ENCODE assay signal across 19 mouse cellular contexts in the genomic region with DNA sequence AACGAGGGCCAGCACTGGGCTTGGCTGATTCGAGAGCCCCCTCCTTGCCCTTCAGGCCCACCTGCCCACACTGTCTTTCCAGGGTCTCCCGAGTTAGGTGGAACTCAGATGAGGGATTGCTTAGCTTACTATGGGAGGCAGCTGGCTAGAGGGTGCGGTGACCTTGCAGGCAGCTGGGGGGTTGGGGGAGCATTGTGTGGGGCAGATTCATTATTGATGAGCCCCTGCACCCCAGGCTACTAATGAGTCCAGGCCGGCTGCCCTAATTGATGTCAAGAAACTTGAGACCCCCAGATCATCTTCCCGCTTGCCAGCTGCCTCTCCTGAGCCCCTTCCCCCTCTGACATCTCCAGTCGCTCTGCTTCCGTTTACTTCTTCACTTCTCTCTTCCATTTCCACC. TPM values are rescaled to one million over a fixed set of nuclear protein-coding genes. Genes with fewer than 3 reads are reported as not detected.
DNase-seq lines count a peak whose midpoint lies in the region; ATAC-seq and TF ChIP-seq lines count a peak whose summit lies in the region.
"Had no signal": no experiment of that assay in that cellular context is flagged by ENCODE, and none has a peak within 500 bp of the region (broad histone marks: within the 10 kb centered on the region; RNA-seq: fewer than 3 reads in every experiment).

No protein-coding gene starts in this region.

- peaks cover 57% of the 10 kb centered on the region for H3K27me3 ChIP-seq in heart, embryonic 13.5 days (replicated peaks)
- H3K27me3 ChIP-seq in heart, embryonic 10.5 days (ENCODE audit: insufficient read depth, poor library complexity, severe bottlenecking), result peaks cover 54% of the 10 kb centered on the region
- H3K27me3 ChIP-seq in midbrain, embryonic 11.5 days (ENCODE audit: control insufficient read depth, insufficient read depth, low read length), result peaks cover 17% of the 10 kb centered on the region; the same call in 1 of the 2 replicates
- peaks cover 7% of the 10 kb centered on the region; the same call in 1 of the 2 replicates for H3K27me3 ChIP-seq in midbrain, embryonic 14.5 days (ENCODE audit: control insufficient read depth, insufficient read depth, low read length)
- no peaks in the 10 kb centered on the region for H3K27me3 ChIP-seq in ES-Bruce4 (ENCODE audit: control insufficient read depth, insufficient read depth, low read length, poor library complexity, severe bottlenecking)
- peaks cover 38% of the 10 kb centered on the region for H3K27me3 ChIP-seq in hindbrain, embryonic 12.5 days

- no peaks in the 10 kb centered on the region for H3K9me3 ChIP-seq in heart, embryonic 13.5 days
- no peaks in the 10 kb centered on the region for H3K9me3 ChIP-seq in heart, embryonic 10.5 days
- H3K9me3 ChIP-seq in midbrain, embryonic 11.5 days (ENCODE audit: control insufficient read depth, low read length), result no peaks in the 10 kb centered on the region
- H3K9me3 ChIP-seq in midbrain, embryonic 14.5 days (ENCODE audit: control insufficient read depth, low read length), result no peaks in the 10 kb centered on the region
- no peaks in the 10 kb centered on the region for H3K9me3 ChIP-seq in ES-Bruce4 (replicated peaks; ENCODE audit: control insufficient read depth, insufficient read depth, low read length, poor library complexity, severe bottlenecking)
- no peaks in the 10 kb centered on the region for H3K9me3 ChIP-seq in hindbrain, embryonic 12.5 days (replicated peaks)
- H3K9me3 ChIP-seq: intestine, embryonic 15.5 days; liver, embryonic 15.5 days had no signal

- ATAC-seq in heart, embryonic 13.5 days (ENCODE audit: extremely low read depth, insufficient number of reproducible peaks, low FRiP score, low TSS enrichment), result no peak
- no peak for ATAC-seq in midbrain, embryonic 11.5 days (ENCODE audit: low FRiP score)
- ATAC-seq in midbrain, embryonic 14.5 days (ENCODE audit: low FRiP score, low TSS enrichment), result no peak
- ATAC-seq in hindbrain, embryonic 12.5 days (ENCODE audit: low FRiP score), result no peak
- ATAC-seq: intestine, embryonic 15.5 days; lung, postnatal 0 days had no signal

- no peak for TF ChIP-seq POLR2A in ES-Bruce4 (IDR thresholded peaks at IDR 0.05; ENCODE audit: insufficient read depth, low read length)

- peaks cover 38% of the 10 kb centered on the region for H3K4me1 ChIP-seq in heart, embryonic 13.5 days
- peaks cover 30% of the 10 kb centered on the region for H3K4me1 ChIP-seq in heart, embryonic 10.5 days
- peaks cover 9% of the 10 kb centered on the region for H3K4me1 ChIP-seq in midbrain, embryonic 11.5 days (ENCODE audit: control insufficient read depth, insufficient read depth, low read length)
- H3K4me1 ChIP-seq in midbrain, embryonic 14.5 days (ENCODE audit: control insufficient read depth, insufficient read depth, low read length), result peaks cover 5% of the 10 kb centered on the region
- peaks cover 6% of the 10 kb centered on the region for H3K4me1 ChIP-seq in ES-Bruce4 (ENCODE audit: control insufficient read depth, insufficient read depth, low read length)
- peaks cover 32% of the 10 kb centered on the region for H3K4me1 ChIP-seq in hindbrain, embryonic 12.5 days

- peak overlapping the region; percentile 30; the same call in 1 of the 2 replicates for H3K9ac ChIP-seq in heart, embryonic 13.5 days
- no peak overlapping the region for H3K9ac ChIP-seq in midbrain, embryonic 11.5 days (ENCODE audit: low read length)
- no peak overlapping the region for H3K9ac ChIP-seq in midbrain, embryonic 14.5 days (replicated peaks; ENCODE audit: low read length)
- H3K9ac ChIP-seq in ES-Bruce4 (ENCODE audit: low read depth, poor library complexity, severe bottlenecking), result peak overlapping the region; percentile 22; the same call in 1 of the 2 replicates
- H3K9ac ChIP-seq in hindbrain, embryonic 12.5 days, result no peak overlapping the region
- H3K9ac ChIP-seq: intestine, embryonic 15.5 days; liver, embryonic 15.5 days had no signal

- no peak for TF ChIP-seq CTCF in ES-Bruce4 (IDR thresholded peaks at IDR 0.05; ENCODE audit: low read depth, low read length)

- no peak overlapping the region for H3K4me2 ChIP-seq in heart, embryonic 13.5 days
- 0 out of 2 replicates have a peak overlapping the region, but pooled peaks have one; percentile 9 for H3K4me2 ChIP-seq in midbrain, embryonic 11.5 days
- H3K4me2 ChIP-seq in midbrain, embryonic 14.5 days (ENCODE audit: low read length), result no peak overlapping the region
- H3K4me2 ChIP-seq in hindbrain, embryonic 12.5 days (replicated peaks), result 0 out of 2 replicates have a peak overlapping the region, but pooled peaks have one; percentile 2
- H3K4me2 ChIP-seq: intestine, embryonic 15.5 days; liver, embryonic 15.5 days had no signal

- 49% methylated on average over 8 of the region's 8 CpGs for WGBS in heart, embryonic 13.5 days
- WGBS in heart, embryonic 10.5 days, result 52% methylated on average over 8 of the region's 8 CpGs
- 62% methylated on average over 8 of the region's 8 CpGs for WGBS in midbrain, embryonic 11.5 days
- WGBS in midbrain, embryonic 14.5 days, result 44% methylated on average over 8 of the region's 8 CpGs
- 27% methylated on average over 8 of the region's 8 CpGs for WGBS in hindbrain, embryonic 12.5 days

- H3K4me3 ChIP-seq in heart, embryonic 13.5 days, result no peak overlapping the region
- no peak overlapping the region for H3K4me3 ChIP-seq in heart, embryonic 10.5 days
- no peak overlapping the region for H3K4me3 ChIP-seq in midbrain, embryonic 11.5 days (ENCODE audit: low read depth, low read length)
- H3K4me3 ChIP-seq in midbrain, embryonic 14.5 days (replicated peaks; ENCODE audit: low read depth, low read length), result no peak overlapping the region
- H3K4me3 ChIP-seq in ES-Bruce4 (ENCODE audit: low read depth, low read length), result no peak overlapping the region
- H3K4me3 ChIP-seq in hindbrain, embryonic 12.5 days, result no peak overlapping the region
- H3K4me3 ChIP-seq: intestine, embryonic 15.5 days; liver, embryonic 15.5 days had no signal

- no peak for TF ChIP-seq EP300 in ES-Bruce4 (IDR thresholded peaks at IDR 0.05; ENCODE audit: insufficient read depth, low read depth, low read length)

- no peak overlapping the region for H3K27ac ChIP-seq in heart, embryonic 13.5 days (replicated peaks)
- no peak overlapping the region; the same call in 1 of the 2 replicates for H3K27ac ChIP-seq in heart, embryonic 10.5 days
- H3K27ac ChIP-seq in midbrain, embryonic 11.5 days (ENCODE audit: low read depth, low read length), result no peak overlapping the region
- H3K27ac ChIP-seq in midbrain, embryonic 14.5 days (replicated peaks; ENCODE audit: low read depth, low read length), result no peak overlapping the region
- no peak overlapping the region for H3K27ac ChIP-seq in ES-Bruce4 (ENCODE audit: insufficient read depth, low read length)
- peak overlapping the region; percentile 3; the same call in 1 of the 2 replicates for H3K27ac ChIP-seq in hindbrain, embryonic 12.5 days
- H3K27ac ChIP-seq: intestine, embryonic 15.5 days; liver, embryonic 15.5 days had no signal

- DNase-seq in heart, embryonic 10.5 days (ENCODE audit: low spot score), result no peak
- DNase-seq in midbrain, embryonic 11.5 days (ENCODE audit: low spot score, missing footprints), result no peak
- no peak for DNase-seq in midbrain, embryonic 14.5 days
- DNase-seq in urinary bladder, postnatal 36 days (ENCODE audit: low spot score in 2 of 2), result no peak
- no peak for DNase-seq in cerebellum, adult 9-11 months
- DNase-seq: cerebellum, adult 9-10 months; heart, postnatal 4 days; kidney, adult 9 months; kidney, postnatal 4 days; layer of hippocampus, adult 9-11 months; thymus, adult 2 months had no signal

- H3K36me3 ChIP-seq in heart, embryonic 13.5 days, result peaks cover 43% of the 10 kb centered on the region
- peaks cover 33% of the 10 kb centered on the region for H3K36me3 ChIP-seq in heart, embryonic 10.5 days
- peaks cover 4% of the 10 kb centered on the region; the same call in 1 of the 2 replicates for H3K36me3 ChIP-seq in midbrain, embryonic 11.5 days (ENCODE audit: control insufficient read depth, insufficient read depth, low read length)
- no peaks in the 10 kb centered on the region for H3K36me3 ChIP-seq in midbrain, embryonic 14.5 days (ENCODE audit: control insufficient read depth, insufficient read depth, low read length)
- H3K36me3 ChIP-seq in ES-Bruce4 (ENCODE audit: control insufficient read depth, insufficient read depth, low read length, poor library complexity, severe bottlenecking), result peaks cover 14% of the 10 kb centered on the region
- H3K36me3 ChIP-seq in hindbrain, embryonic 12.5 days, result peaks cover 7% of the 10 kb centered on the region; the same call in 1 of the 2 replicates

RNA-seq across cellular contexts. Expression of a gene that starts 1.7 kb away (rescaled TPM):
- polyA plus RNA-seq in heart, embryonic 13.5 days (2015; fragmentation: Nextera tagmentation; extraction: Ambion mirVana), result 8.3 and 8.9 TPM in 2 replicates
- polyA plus RNA-seq in heart, embryonic 10.5 days (2016; fragmentation: Nextera tagmentation; extraction: Ambion mirVana), result 8.9 and 15.8 TPM in 2 replicates
- 19.4 and 24.3 TPM in 2 replicates for polyA plus RNA-seq in midbrain, embryonic 11.5 days (2014; fragmentation: Nextera tagmentation; extraction: Ambion mirVana)
- polyA plus RNA-seq in midbrain, embryonic 14.5 days (2014; fragmentation: Nextera tagmentation; extraction: Ambion mirVana), result 18.3 and 20.9 TPM in 2 replicates
- polyA plus RNA-seq in ES-Bruce4 (2011; ENCODE audit: insufficient read depth, insufficient read length, low read depth, missing spikeins), result 26.8 and 29.6 TPM in 2 replicates
- 20.5 and 23.8 TPM in 2 replicates for polyA plus RNA-seq in hindbrain, embryonic 12.5 days (2016; fragmentation: Nextera tagmentation; extraction: Ambion mirVana)

RNA-seq across cellular contexts. Expression of a gene that starts 25.0 kb away (rescaled TPM):
- polyA plus RNA-seq in heart, embryonic 13.5 days (2015; fragmentation: Nextera tagmentation; extraction: Ambion mirVana), result 76.4 and 78.0 TPM in 2 replicates
- 60.6 and 98.7 TPM in 2 replicates for polyA plus RNA-seq in heart, embryonic 10.5 days (2016; fragmentation: Nextera tagmentation; extraction: Ambion mirVana)
- polyA plus RNA-seq in midbrain, embryonic 11.5 days (2014; fragmentation: Nextera tagmentation; extraction: Ambion mirVana), result 15.9 and 18.1 TPM in 2 replicates
- 3.5 and 6.4 TPM in 2 replicates for polyA plus RNA-seq in midbrain, embryonic 14.5 days (2014; fragmentation: Nextera tagmentation; extraction: Ambion mirVana)
- polyA plus RNA-seq in ES-Bruce4 (2011; ENCODE audit: insufficient read depth, insufficient read length, low read depth, missing spikeins), result 35.6 and 39.5 TPM in 2 replicates
- 26.8 and 27.0 TPM in 2 replicates for polyA plus RNA-seq in hindbrain, embryonic 12.5 days (2016; fragmentation: Nextera tagmentation; extraction: Ambion mirVana)

RNA-seq across cellular contexts. Expression of a gene that starts 31.1 kb away (rescaled TPM):
- 0.28 and 0.36 TPM in 2 replicates for polyA plus RNA-seq in heart, embryonic 13.5 days (2015; fragmentation: Nextera tagmentation; extraction: Ambion mirVana)
- 0.35 TPM in 1 of 2 replicates, not detected in the other for polyA plus RNA-seq in heart, embryonic 10.5 days (2016; fragmentation: Nextera tagmentation; extraction: Ambion mirVana)
- polyA plus RNA-seq in midbrain, embryonic 11.5 days (2014; fragmentation: Nextera tagmentation; extraction: Ambion mirVana), result 0.12 and 0.23 TPM in 2 replicates
- polyA plus RNA-seq in midbrain, embryonic 14.5 days (2014; fragmentation: Nextera tagmentation; extraction: Ambion mirVana), result 0.16 and 0.26 TPM in 2 replicates
- not detected in 2 replicates for polyA plus RNA-seq in ES-Bruce4 (2011; ENCODE audit: insufficient read depth, insufficient read length, low read depth, missing spikeins)
- polyA plus RNA-seq in hindbrain, embryonic 12.5 days (2016; fragmentation: Nextera tagmentation; extraction: Ambion mirVana), result 0.36 and 0.51 TPM in 2 replicates
- polyA plus RNA-seq: forebrain, embryonic 11.5 days; urinary bladder, adult 2 months had no signal

Comparison
In these comparisons a context has a peak if more than half of its experiments do, and no peak if none do; other contexts are left out.
1. H3K4me2 ChIP-seq: peak in midbrain, embryonic 11.5 days (single experiment) and hindbrain, embryonic 12.5 days (single experiment); none in heart, embryonic 13.5 days (single experiment) and midbrain, embryonic 14.5 days (single experiment).
2. H3K9ac ChIP-seq: peak in heart, embryonic 13.5 days (single experiment) and ES-Bruce4 (single experiment); none in midbrain, embryonic 11.5 days (single experiment), midbrain, embryonic 14.5 days (single experiment) and hindbrain, embryonic 12.5 days (single experiment).